Mouse (Mus musculus) intestine, postnatal 0 days (tissue): Measurements from ENCODE around the gene Vps39. TPM values are rescaled to one million over a fixed set of nuclear protein-coding genes. Genes with fewer than 3 reads are reported as not detected.

Experiments
- ATAC-seq: fragments of 200-750 bp; cut with Nextera tagmentation; 2 replicates; pipeline ENCODE4 v1.8.0; 2017; ENCODE audit warnings: mild to moderate bottlenecking, moderate TSS enrichment, moderate library complexity
- H3K27ac ChIP-seq: fragments of 300-500 bp; sonication (generic); 2 replicates; pipeline ENCODE4 v1.5.1; 2014; ENCODE audit warnings: mild to moderate bottlenecking, low read depth, low read length, moderate library complexity
- H3K27me3 ChIP-seq: fragments of 300-500 bp; sonication (generic); replicated peaks from 2 replicates; pipeline ENCODE4 v1.6.1; 2014; ENCODE audit warnings: low read length, mixed read lengths; ENCODE audit not compliant: control insufficient read depth, insufficient read depth
- H3K36me3 ChIP-seq: fragments of 300-500 bp; sonication (generic); 2 replicates; pipeline ENCODE4 v1.6.1; 2014; ENCODE audit warnings: mild to moderate bottlenecking, moderate library complexity; ENCODE audit not compliant: control insufficient read depth, insufficient read depth
- H3K4me1 ChIP-seq: fragments of 300-500 bp; sonication (generic); replicated peaks from 2 replicates; pipeline ENCODE4 v1.6.1; 2014; ENCODE audit warnings: antibody characterized with exemption, low read length, mixed read lengths; ENCODE audit not compliant: control insufficient read depth, insufficient read depth
- H3K4me2 ChIP-seq: fragments of 300-500 bp; sonication (generic); replicated peaks from 2 replicates; pipeline ENCODE4 v1.6.1; 2014; ENCODE audit warnings: low read depth, mild to moderate bottlenecking, moderate library complexity
- H3K4me3 ChIP-seq: fragments of 300-500 bp; sonication (generic); 2 replicates; pipeline ENCODE4 v1.5.1; 2014; ENCODE audit warnings: low read depth, low read length
- H3K9ac ChIP-seq: fragments of 300-500 bp; sonication (generic); 2 replicates; pipeline ENCODE4 v1.6.1; 2014; ENCODE audit warnings: mild to moderate bottlenecking, low read depth, low read length
- H3K9me3 ChIP-seq: fragments of 300-500 bp; sonication (generic); 2 replicates; pipeline ENCODE4 v1.6.1; 2016; ENCODE audit warnings: mixed run types; ENCODE audit not compliant: control insufficient read depth
- CTCF ChIP-seq: sonication (generic); IDR thresholded peaks from 2 replicates; pipeline ENCODE4 v1.5.1; 2016; ENCODE audit warnings: low read depth, mild to moderate bottlenecking, control low read depth, antibody characterized with exemption, moderate library complexity
- WGBS: fragments of 180-500 bp; shearing (Covaris S2); extraction: QIAGEN DNeasy Blood & Tissue Kit; methylation state at CpG from one replicate; pipeline ENCODE4 v1.1.7; 2014; 5-methylcytosine and 5-hydroxymethylcytosine counted together
- polyA plus RNA-seq: library from polyadenylated mRNA; unstranded; fragments of >200 nt; fragmentation: Nextera tagmentation; extraction: Ambion mirVana; gene quantifications from 2 replicates; pipeline ENCODE4 v1.2.1, GENCODE M21; 2015

Vps39 gene
- polyA plus RNA-seq, 1 experiment from 2014 or later, result 12.8 TPM

GRCm38 (mm10) chr2:120386264-120386663 lies 33.3 kb upstream of the Vps39 start:
- Histone ChIP-seq H3K4me2 (no peak overlapping the region), H3K4me3 (no peak overlapping the region), H3K4me1 (no peaks in the 10 kb centered on the region), H3K36me3 (peaks cover 52% of the 10 kb centered on the region), H3K27ac (no peak overlapping the region), H3K9ac (no peak overlapping the region), H3K27me3 (no peaks in the 10 kb centered on the region), H3K9me3 (no peaks in the 10 kb centered on the region)
- 69% methylated on average over 1 of the region's 1 CpGs for WGBS
- ATAC-seq, result no peak
- TF ChIP-seq CTCF, result no peak

DNA sequence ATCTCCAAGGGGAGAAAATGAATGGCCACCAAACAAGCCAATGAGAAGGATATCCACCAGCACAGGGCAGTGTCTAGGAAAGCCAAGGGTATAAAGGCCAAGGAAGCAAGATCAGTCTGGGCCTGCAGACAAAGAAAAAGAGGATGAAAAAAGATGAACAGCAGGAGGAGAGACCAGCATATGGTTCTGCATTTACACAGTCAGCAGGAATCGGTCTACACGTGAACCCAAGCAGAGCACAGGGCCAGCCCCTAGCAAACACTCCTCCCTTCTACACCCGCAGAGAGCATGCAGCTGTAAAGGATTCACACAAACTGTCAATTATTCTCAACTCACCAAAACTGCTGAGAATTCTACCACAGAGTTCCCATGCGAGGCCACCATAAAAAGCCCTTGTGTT lies 20.9 kb upstream of the Vps39 start:
- peaks cover 68% of the 10 kb centered on the region for H3K36me3 ChIP-seq
- TF ChIP-seq CTCF, result no peak
- no peak for ATAC-seq

DNA sequence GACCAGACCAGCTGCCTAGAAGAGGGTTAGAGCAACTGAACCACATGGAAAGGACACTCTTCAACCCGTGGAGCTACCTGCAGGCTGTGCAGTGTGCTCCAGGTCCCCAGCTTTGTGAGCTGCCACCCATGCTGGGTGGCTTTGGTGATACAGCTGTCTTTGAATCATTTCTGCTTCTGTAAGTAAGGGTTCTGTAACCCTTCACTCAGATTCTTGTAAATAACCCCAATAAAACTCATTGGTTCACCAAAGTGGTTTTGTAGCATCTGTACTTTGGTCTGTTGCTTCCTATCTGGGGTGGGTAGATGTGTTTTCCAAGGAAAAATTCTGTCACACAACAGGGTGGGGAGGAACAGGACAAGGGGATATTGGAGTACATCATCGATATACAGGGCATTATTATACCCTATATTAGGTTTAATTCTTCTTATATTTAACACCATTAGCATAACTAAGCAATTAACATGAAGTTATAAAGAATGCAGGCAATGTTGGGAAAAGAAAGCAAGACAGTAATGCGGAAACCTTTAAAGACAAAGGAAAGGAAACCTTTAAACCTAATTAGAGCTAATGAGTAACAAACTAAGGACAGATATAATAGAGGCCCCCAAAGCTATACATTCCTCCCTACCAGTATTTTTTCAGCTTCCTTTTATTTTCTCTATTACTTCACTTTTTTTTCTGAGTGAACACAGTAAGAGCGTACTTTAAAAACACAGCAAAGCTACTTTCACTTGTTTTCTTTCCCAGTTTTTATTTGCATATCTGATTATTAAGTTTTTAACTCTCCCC lies 14.7 kb upstream of the Vps39 start:
- Histone ChIP-seq H3K27me3 (no peaks in the 10 kb centered on the region), H3K27ac (peak overlapping the region; percentile 76), H3K4me1 (0 out of 2 replicates have a peak, but pooled peaks cover 5% of the 10 kb centered on the region), H3K4me3 (peak overlapping the region; percentile 9; the same call in 1 of the 2 replicates), H3K4me2 (peak overlapping the region; percentile 41), H3K36me3 (peaks cover 45% of the 10 kb centered on the region), H3K9ac (no peak overlapping the region), H3K9me3 (no peaks in the 10 kb centered on the region)
- ATAC-seq, result peak; percentile 83
- WGBS, result 51% methylated on average over 4 of the region's 4 CpGs
- no peak for TF ChIP-seq CTCF

More for the DNA sequence above, 20.9 kb upstream of the Vps39 start:
- Histone ChIP-seq H3K4me3 (no peak overlapping the region), H3K27ac (no peak overlapping the region), H3K4me1 (no peaks in the 10 kb centered on the region), H3K27me3 (no peaks in the 10 kb centered on the region), H3K9ac (no peak overlapping the region), H3K4me2 (no peak overlapping the region), H3K9me3 (no peaks in the 10 kb centered on the region)
- 85% methylated on average over 4 of the region's 4 CpGs for WGBS

DNA sequence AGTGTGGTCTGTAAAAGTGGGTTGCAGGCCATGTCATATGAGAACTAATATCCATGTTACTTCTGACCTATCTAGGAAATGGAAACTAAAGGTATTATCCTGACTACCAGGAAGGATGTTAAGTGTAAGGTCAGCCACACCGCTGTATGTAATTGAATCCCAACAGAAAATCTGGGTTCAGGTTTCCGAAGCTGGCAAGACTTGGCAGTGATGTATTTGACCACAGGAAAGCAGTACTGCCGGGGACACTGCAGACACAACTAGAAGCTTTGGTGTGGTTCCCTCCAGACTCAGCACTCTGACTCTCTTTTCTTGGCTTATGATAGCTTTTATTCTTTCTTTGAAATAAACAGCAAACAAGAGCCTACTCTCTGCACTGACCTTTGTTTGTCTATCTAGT lies 13.6 kb upstream of the Vps39 start:
- H3K36me3 ChIP-seq, result peaks cover 49% of the 10 kb centered on the region
- no peaks in the 10 kb centered on the region for H3K27me3 ChIP-seq
- 0 out of 2 replicates have a peak, but pooled peaks cover 5% of the 10 kb centered on the region for H3K4me1 ChIP-seq
- H3K9ac ChIP-seq, result no peak overlapping the region
- H3K9me3 ChIP-seq, result no peaks in the 10 kb centered on the region
- ATAC-seq, result no peak
- 0 out of 2 replicates have a peak overlapping the region, but pooled peaks have one; percentile 0 for H3K4me2 ChIP-seq
- H3K4me3 ChIP-seq, result no peak overlapping the region
- 84% methylated on average over 3 of the region's 3 CpGs for WGBS
- no peak for TF ChIP-seq CTCF
- peak overlapping the region; percentile 76 for H3K27ac ChIP-seq

DNA sequence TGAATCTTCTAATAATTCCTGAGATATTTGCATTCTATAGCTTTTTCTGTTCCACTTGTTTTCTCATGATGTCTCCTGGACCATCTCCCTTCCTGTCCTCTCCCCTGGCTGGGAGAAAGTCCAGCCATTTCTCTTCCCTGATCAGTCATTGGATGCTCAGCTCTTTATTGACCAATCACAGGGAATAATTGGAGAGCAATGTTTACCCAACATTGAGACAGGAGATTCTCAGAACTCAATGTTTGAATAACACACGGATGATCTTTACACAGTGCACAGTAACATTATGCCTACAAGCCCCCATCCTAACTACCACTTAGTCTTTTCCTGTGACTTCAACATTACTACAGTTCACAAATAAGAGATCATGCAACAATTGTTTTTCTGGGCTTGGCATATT lies 7.5 kb upstream of the Vps39 start:
- Histone ChIP-seq H3K27ac (no peak overlapping the region), H3K4me2 (no peak overlapping the region), H3K36me3 (peaks cover 44% of the 10 kb centered on the region), H3K4me3 (no peak overlapping the region), H3K27me3 (no peaks in the 10 kb centered on the region), H3K4me1 (no peaks in the 10 kb centered on the region), H3K9ac (no peak overlapping the region), H3K9me3 (no peaks in the 10 kb centered on the region)
- ATAC-seq, result no peak
- TF ChIP-seq CTCF, result no peak
- WGBS, result 35% methylated on average over 1 of the region's 1 CpGs

DNA sequence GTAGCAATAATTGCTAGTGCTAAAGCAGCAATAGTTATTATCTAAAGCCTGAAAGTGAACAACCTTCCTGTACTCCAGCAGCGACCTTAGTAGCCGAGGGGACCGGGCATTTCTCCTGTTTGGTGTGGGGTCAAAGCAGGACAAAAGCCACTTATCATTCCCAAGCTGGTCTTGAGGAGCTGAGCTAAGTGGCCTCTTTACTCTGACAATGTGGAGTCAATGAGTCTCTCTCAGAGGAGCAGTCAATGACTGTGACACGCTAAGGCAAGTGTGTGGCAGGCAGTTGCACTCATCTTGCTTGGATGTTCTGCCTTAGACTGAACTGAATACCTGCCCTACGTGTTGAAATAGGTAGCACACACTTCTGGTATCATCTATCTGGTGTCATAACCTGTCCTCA lies 1.6 kb downstream of the Vps39 start:
- Histone ChIP-seq H3K9me3 (no peaks in the 10 kb centered on the region), H3K4me1 (0 out of 2 replicates have a peak, but pooled peaks cover 7% of the 10 kb centered on the region), H3K27me3 (no peaks in the 10 kb centered on the region), H3K27ac (no peak overlapping the region), H3K36me3 (peaks cover 39% of the 10 kb centered on the region), H3K4me2 (peak overlapping the region; percentile 79; the same call in 1 of the 2 replicates), H3K9ac (no peak overlapping the region), H3K4me3 (no peak overlapping the region)
- WGBS, result 55% methylated on average over 5 of the region's 5 CpGs
- no peak for ATAC-seq
- TF ChIP-seq CTCF, result no peak
